9 mouse cellular contexts compared by ENCODE assay signal in genomic region chr10:108445606-108446005, GRCm38 (mm10).
A peak's percentile ranks its signal among the peaks of the same experiment; 100 is the strongest.
DNase-seq lines count a peak whose midpoint lies in the region; ATAC-seq and TF ChIP-seq lines count a peak whose summit lies in the region.
"Had no signal": no experiment of that assay in that cellular context is flagged by ENCODE, and none has a peak within 500 bp of the region (broad histone marks: within the 10 kb centered on the region; RNA-seq: fewer than 3 reads in every experiment).

No protein-coding gene starts in this region.

- peaks cover 15% of the 10 kb centered on the region for H3K4me1 ChIP-seq in hindbrain, embryonic 15.5 days (replicated peaks)
- peaks cover 4% of the 10 kb centered on the region; the same call in 1 of the 2 replicates for H3K4me1 ChIP-seq in hindbrain, embryonic 14.5 days (replicated peaks; ENCODE audit: control insufficient read depth, insufficient read depth, low read length)
- H3K4me1 ChIP-seq in testis, adult 2 months (ENCODE audit: control insufficient read depth, insufficient read depth, low read length): peaks cover 8% of the 10 kb centered on the region
- no peaks in the 10 kb centered on the region for H3K4me1 ChIP-seq in limb, embryonic 14.5 days (ENCODE audit: control insufficient read depth, insufficient read depth, low read length)

- 0 out of 2 replicates have a peak overlapping the region, but pooled peaks have one; percentile 31 for H3K27ac ChIP-seq in hindbrain, embryonic 15.5 days (replicated peaks)
- H3K27ac ChIP-seq in hindbrain, embryonic 14.5 days: no peak overlapping the region
- H3K27ac ChIP-seq in testis, adult 2 months (ENCODE audit: control insufficient read depth, insufficient read depth, low read depth, low read length): peak overlapping the region; percentile 63
- H3K27ac ChIP-seq in limb, embryonic 14.5 days (replicated peaks; ENCODE audit: low read depth, low read length): no peak overlapping the region
- H3K27ac ChIP-seq: midbrain, embryonic 12.5 days had no signal

- H3K36me3 ChIP-seq in hindbrain, embryonic 15.5 days: no peaks in the 10 kb centered on the region
- H3K36me3 ChIP-seq in hindbrain, embryonic 14.5 days (replicated peaks; ENCODE audit: control insufficient read depth, insufficient read depth): no peaks in the 10 kb centered on the region
- H3K36me3 ChIP-seq in testis, adult 2 months (ENCODE audit: control insufficient read depth, insufficient read depth, low read length): no peaks in the 10 kb centered on the region
- no peaks in the 10 kb centered on the region for H3K36me3 ChIP-seq in limb, embryonic 14.5 days (ENCODE audit: control insufficient read depth, insufficient read depth, low read length)
- H3K36me3 ChIP-seq: midbrain, embryonic 12.5 days had no signal

- TF ChIP-seq POLR2A in testis, adult 2 months (IDR thresholded peaks at IDR 0.05; ENCODE audit: control insufficient read depth, low read depth, low read length): no peak
- no peak for TF ChIP-seq POLR2A in limb, embryonic 14.5 days (IDR thresholded peaks at IDR 0.05; ENCODE audit: borderline replicate concordance, extremely low read depth, insufficient read depth, insufficient read length)

- no peak for TF ChIP-seq CTCF in testis, adult 2 months (IDR thresholded peaks at IDR 0.05; ENCODE audit: control insufficient read depth, insufficient read depth, insufficient replicate concordance, low read depth, low read length)

- no peak overlapping the region for H3K4me3 ChIP-seq in hindbrain, embryonic 15.5 days
- no peak overlapping the region for H3K4me3 ChIP-seq in hindbrain, embryonic 14.5 days (replicated peaks; ENCODE audit: low read length)
- peak overlapping the region; percentile 35; the same call in 1 of the 2 replicates for H3K4me3 ChIP-seq in testis, adult 2 months (ENCODE audit: control insufficient read depth, low read depth, low read length)
- 0 out of 2 replicates have a peak overlapping the region, but pooled peaks have one; percentile 37 for H3K4me3 ChIP-seq in limb, embryonic 14.5 days (replicated peaks; ENCODE audit: low read length)

- 77% methylated on average over 10 of the region's 10 CpGs for WGBS in hindbrain, embryonic 15.5 days
- 76% methylated on average over 10 of the region's 10 CpGs for WGBS in hindbrain, embryonic 14.5 days
- 74% methylated on average over 10 of the region's 10 CpGs for WGBS in limb, embryonic 14.5 days

- no peak for DNase-seq in hindbrain, embryonic 14.5 days (ENCODE audit: low spot score)
- no peak for DNase-seq in testis, postnatal 14 days (ENCODE audit: low spot score)
- DNase-seq in limb, embryonic 14.5 days (ENCODE audit: low spot score): no peak
- peak; percentile 62 for DNase-seq in yolk sac, embryonic 10.5 days (ENCODE audit: low spot score)
- DNase-seq in urinary bladder, postnatal 36 days (ENCODE audit: low spot score in 2 of 2): no peak
- no peak for DNase-seq in spleen, adult 18-20 months

- H3K27me3 ChIP-seq in hindbrain, embryonic 15.5 days: no peaks in the 10 kb centered on the region
- H3K27me3 ChIP-seq in hindbrain, embryonic 14.5 days (ENCODE audit: control insufficient read depth, insufficient read depth, low read length): 0 out of 2 replicates have a peak, but pooled peaks cover 2% of the 10 kb centered on the region
- H3K27me3 ChIP-seq in testis, adult 2 months (ENCODE audit: control insufficient read depth, insufficient read depth, low read length): no peaks in the 10 kb centered on the region
- H3K27me3 ChIP-seq in limb, embryonic 14.5 days (ENCODE audit: control insufficient read depth, insufficient read depth, low read length): no peaks in the 10 kb centered on the region
- H3K27me3 ChIP-seq: midbrain, embryonic 12.5 days had no signal

- H3K9me3 ChIP-seq in hindbrain, embryonic 15.5 days: no peaks in the 10 kb centered on the region
- H3K9me3 ChIP-seq in hindbrain, embryonic 14.5 days (ENCODE audit: control insufficient read depth, low read length): no peaks in the 10 kb centered on the region
- H3K9me3 ChIP-seq in limb, embryonic 14.5 days (ENCODE audit: control insufficient read depth, low read length): no peaks in the 10 kb centered on the region
- H3K9me3 ChIP-seq: midbrain, embryonic 12.5 days had no signal

- ATAC-seq in hindbrain, embryonic 15.5 days (ENCODE audit: low FRiP score, low read depth): no peak
- no peak for ATAC-seq in hindbrain, embryonic 14.5 days (ENCODE audit: low FRiP score)
- no peak for ATAC-seq in limb, embryonic 14.5 days (ENCODE audit: low FRiP score, low read depth)

- peak overlapping the region; percentile 65; the same call in 1 of the 2 replicates for H3K4me2 ChIP-seq in hindbrain, embryonic 15.5 days
- H3K4me2 ChIP-seq in hindbrain, embryonic 14.5 days (replicated peaks): no peak overlapping the region
- H3K4me2 ChIP-seq in limb, embryonic 14.5 days (replicated peaks; ENCODE audit: low read depth, low read length, severe bottlenecking): peak overlapping the region; percentile 46

- no peak overlapping the region for H3K9ac ChIP-seq in hindbrain, embryonic 15.5 days
- no peak overlapping the region for H3K9ac ChIP-seq in hindbrain, embryonic 14.5 days
- H3K9ac ChIP-seq in limb, embryonic 14.5 days (ENCODE audit: low read depth, low read length, severe bottlenecking): no peak overlapping the region

Comparison
In these comparisons a context has a peak if more than half of its experiments do, and no peak if none do; other contexts are left out.
1. H3K27ac ChIP-seq: peak in hindbrain, embryonic 15.5 days (single experiment) and testis, adult 2 months (single experiment); none in hindbrain, embryonic 14.5 days (single experiment) and limb, embryonic 14.5 days (single experiment).
2. H3K4me3 ChIP-seq: peak in testis, adult 2 months (single experiment) and limb, embryonic 14.5 days (single experiment); none in hindbrain, embryonic 15.5 days (single experiment) and hindbrain, embryonic 14.5 days (single experiment).